Mouse (Mus musculus): ENCODE data around the gene Wwtr1.

Gene Wwtr1

GRCm38 (mm10) chr3:57575660-57576055 lies at the start of gene Wwtr1:
Wwtr1 (minus strand) TSS chr3:57575910.
- no peak for DNase-seq (ENCODE audit: low spot score)

GRCm38 (mm10) chr3:57619718-57620117 lies 44.0 kb upstream of the Wwtr1 start:
- no peak for DNase-seq (ENCODE audit: low spot score)

- DNase-seq (ENCODE audit: low spot score): no peak
Measured at GRCm38 (mm10) chr3:57615652-57616051, 39.9 kb upstream of the Wwtr1 start.

GRCm38 (mm10) chr3:57612430-57612997 lies 36.8 kb upstream of the Wwtr1 start:
- DNase-seq (ENCODE audit: low spot score): no peak

- DNase-seq (ENCODE audit: low spot score): no peak
Measured at GRCm38 (mm10) chr3:57611776-57612175, 36.1 kb upstream of the Wwtr1 start.

GRCm38 (mm10) chr3:57604618-57605015 lies 28.9 kb upstream of the Wwtr1 start:
- DNase-seq (ENCODE audit: low spot score): no peak

- DNase-seq (ENCODE audit: low spot score): no peak
Measured at GRCm38 (mm10) chr3:57603891-57604617, 28.3 kb upstream of the Wwtr1 start.

- no peak for DNase-seq (ENCODE audit: low spot score)
Measured at GRCm38 (mm10) chr3:57602610-57603009, 26.9 kb upstream of the Wwtr1 start.

GRCm38 (mm10) chr3:57596566-57596965 lies 20.9 kb upstream of the Wwtr1 start:
- DNase-seq (ENCODE audit: low spot score): no peak

- DNase-seq (ENCODE audit: low spot score): no peak
Measured at GRCm38 (mm10) chr3:57595506-57595905, 19.8 kb upstream of the Wwtr1 start.

- no peak for DNase-seq (ENCODE audit: low spot score)
Measured at GRCm38 (mm10) chr3:57585967-57586366, 10.3 kb upstream of the Wwtr1 start.

GRCm38 (mm10) chr3:57583533-57583932 lies 7.8 kb upstream of the Wwtr1 start:
- DNase-seq (ENCODE audit: low spot score): no peak

- DNase-seq (ENCODE audit: low spot score): no peak
Measured at GRCm38 (mm10) chr3:57580426-57581195, 4.9 kb upstream of the Wwtr1 start.

- DNase-seq (ENCODE audit: low spot score): no peak
Measured at GRCm38 (mm10) chr3:57576056-57576824, 530 bp upstream of the Wwtr1 start.

- DNase-seq (ENCODE audit: low spot score): no peak
Measured at GRCm38 (mm10) chr3:57574885-57575659, 638 bp downstream of the Wwtr1 start.

GRCm38 (mm10) chr3:57573898-57574570 lies 1.7 kb downstream of the Wwtr1 start:
- DNase-seq (ENCODE audit: low spot score): no peak

- no peak for DNase-seq (ENCODE audit: low spot score)
Measured at GRCm38 (mm10) chr3:57572331-57572975, 3.3 kb downstream of the Wwtr1 start.

GRCm38 (mm10) chr3:57566655-57567054 lies 9.1 kb downstream of the Wwtr1 start:
- no peak for DNase-seq (ENCODE audit: low spot score)

- DNase-seq (ENCODE audit: low spot score): no peak
Measured at GRCm38 (mm10) chr3:57563627-57564026, 12.1 kb downstream of the Wwtr1 start.

GRCm38 (mm10) chr3:57562996-57563506 lies 12.7 kb downstream of the Wwtr1 start:
- DNase-seq (ENCODE audit: low spot score): no peak
